Mouse (Mus musculus) limb, embryonic 13.5 days (tissue): ENCODE measurements around the gene Pirb. TPM values are rescaled to one million over a fixed set of nuclear protein-coding genes. Genes with fewer than 3 reads are reported as not detected.

Source experiments
- polyA plus RNA-seq: library from polyadenylated mRNA; unstranded; fragments of >200 nt; fragmentation: Nextera tagmentation; extraction: Ambion mirVana; gene quantifications from 2 replicates; pipeline ENCODE4 v1.2.1, GENCODE M21; 2015

Gene Pirb
- polyA plus RNA-seq, 1 experiment from 2014 or later: 0.37 TPM

Other genes with a start within 250 kb of the Pirb start
- gene Tarm1, start 217.8 kb downstream of the Pirb start, polyA plus RNA-seq: 0.29 TPM in 1 of 2 replicates, not detected in the other
- 0.08 and 0.14 TPM in 2 replicates for gene Oscar, start 104.2 kb downstream of the Pirb start, polyA plus RNA-seq
- 435 and 440 TPM in 2 replicates for gene Ndufa3, start 103.0 kb downstream of the Pirb start, polyA plus RNA-seq
- 29.5 and 29.8 TPM in 2 replicates for gene Tfpt, start 90.5 kb downstream of the Pirb start, polyA plus RNA-seq
- gene Prpf31, start 90.4 kb downstream of the Pirb start, polyA plus RNA-seq: 121 and 124 TPM in 2 replicates
- gene Cnot3, start 75.1 kb downstream of the Pirb start, polyA plus RNA-seq: 63.7 and 66.8 TPM in 2 replicates
- gene Leng1, start 54.6 kb downstream of the Pirb start, polyA plus RNA-seq: 19.0 and 20.3 TPM in 2 replicates
- gene Tmc4, start 42.8 kb downstream of the Pirb start, polyA plus RNA-seq: 5.7 and 6.2 TPM in 2 replicates
- 268 and 271 TPM in 2 replicates for gene Tsen34, start 27.5 kb downstream of the Pirb start, polyA plus RNA-seq
- gene Mboat7, start 26.9 kb downstream of the Pirb start, polyA plus RNA-seq: 64.4 and 67.6 TPM in 2 replicates
- gene Rps9, start 16.4 kb downstream of the Pirb start, polyA plus RNA-seq: 1,498 and 1,524 TPM in 2 replicates
- gene Gm15448, start 105.3 kb upstream of the Pirb start, polyA plus RNA-seq: not detected in 2 replicates
- 0.08 and 0.14 TPM in 2 replicates for gene Pira2, start 124.7 kb upstream of the Pirb start, polyA plus RNA-seq
- gene Gm14548, start 177.7 kb upstream of the Pirb start, polyA plus RNA-seq: not detected in 2 replicates
- gene Lilra6, start 195.1 kb upstream of the Pirb start, polyA plus RNA-seq: 0.06 TPM in 1 of 2 replicates, not detected in the other